Mouse (Mus musculus): ENCODE data around the gene Olfr1361. TPM values are rescaled to one million over a fixed set of nuclear protein-coding genes. Genes with fewer than 3 reads are reported as not detected.
A peak's percentile ranks its signal among the peaks of the same experiment; 100 is the strongest.

The Olfr1361 gene
- polyA plus RNA-seq (2014; fragmentation: Nextera tagmentation; extraction: Ambion mirVana): not detected in 2 replicates

DNA sequence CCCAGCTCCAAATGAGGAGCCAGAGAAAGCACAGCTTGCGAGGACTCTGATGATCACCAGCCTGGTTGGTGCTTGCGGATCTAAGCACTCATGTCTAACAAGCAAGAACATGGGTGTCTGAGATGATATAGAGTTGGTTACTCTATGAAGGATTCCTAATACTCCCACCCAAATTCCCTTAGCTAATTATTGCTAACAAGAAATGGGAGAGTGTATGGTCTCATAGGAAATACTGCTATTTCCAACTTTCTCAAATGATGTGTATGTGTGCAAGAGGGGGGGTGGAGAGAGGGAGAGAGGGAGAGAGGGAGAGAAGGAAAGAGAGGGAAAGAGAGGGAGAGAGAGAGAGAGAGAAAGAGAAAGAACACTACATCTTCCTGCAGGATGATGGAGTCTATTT is at the start of gene Olfr1361:
Olfr1361 (minus strand) TSS at position 101 of the 400 bp plus-strand sequence.
- no peak within 1 kb of the TSS for H3K27ac ChIP-seq (ENCODE audit: low read depth, low read length)
- no peak for DNase-seq (ENCODE audit: low spot score)
- no peaks in the 10 kb centered on the region for H3K9me3 ChIP-seq (replicated peaks; ENCODE audit: control insufficient read depth, low read length)
- H3K4me3 ChIP-seq (ENCODE audit: low read depth, low read length): no peak within 1 kb of the TSS
- no peak for ATAC-seq
- H3K4me2 ChIP-seq (ENCODE audit: low read length): no peak within 1 kb of the TSS
- H3K27me3 ChIP-seq (replicated peaks; ENCODE audit: control insufficient read depth, insufficient read depth, low read length): no peaks in the 10 kb centered on the region
- H3K36me3 ChIP-seq (ENCODE audit: control insufficient read depth, insufficient read depth, low read length): no peaks in the 10 kb centered on the region
- WGBS: 85% methylated on average over 2 of the region's 2 CpGs
- no peak within 1 kb of the TSS for H3K9ac ChIP-seq (ENCODE audit: low read length)
- H3K4me1 ChIP-seq (ENCODE audit: control insufficient read depth, insufficient read depth, low read length): no peaks in the 10 kb centered on the region

DNA sequence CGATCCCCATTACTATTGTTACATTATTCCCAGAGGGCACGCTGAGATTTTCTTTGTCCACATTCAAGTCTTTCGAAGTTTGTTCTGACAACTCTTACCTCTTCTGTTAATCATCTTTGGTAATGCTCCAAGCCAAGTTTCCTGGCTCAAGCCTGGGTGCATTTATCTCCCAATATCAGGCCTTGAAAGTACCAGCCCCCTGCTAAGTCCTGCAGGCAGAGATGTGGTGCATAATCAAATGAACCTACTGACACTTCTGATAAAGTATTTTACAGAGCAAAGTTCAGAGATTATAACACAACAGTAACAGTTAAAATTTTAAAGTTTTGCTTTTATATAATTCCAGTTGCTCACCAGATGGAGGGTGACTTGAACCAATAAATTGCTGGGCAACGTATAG is 48.5 kb upstream of the Olfr1361 start:
- H3K4me3 ChIP-seq (ENCODE audit: low read depth, low read length): peak overlapping the region; percentile 56
- no peaks in the 10 kb centered on the region for H3K36me3 ChIP-seq (ENCODE audit: control insufficient read depth, insufficient read depth, low read length)
- DNase-seq (ENCODE audit: low spot score) (no peak), ATAC-seq (no peak)
- no peak overlapping the region for H3K27ac ChIP-seq (ENCODE audit: low read depth, low read length)
- 19% methylated on average over 4 of the region's 4 CpGs for WGBS
- H3K4me2 ChIP-seq (ENCODE audit: low read length): peak overlapping the region; percentile 67
- no peaks in the 10 kb centered on the region for H3K9me3 ChIP-seq (replicated peaks; ENCODE audit: control insufficient read depth, low read length)
- H3K9ac ChIP-seq (ENCODE audit: low read length): peak overlapping the region; percentile 54; the same call in 1 of the 2 replicates
- H3K4me1 ChIP-seq (ENCODE audit: control insufficient read depth, insufficient read depth, low read length): peaks cover 8% of the 10 kb centered on the region
- no peaks in the 10 kb centered on the region for H3K27me3 ChIP-seq (replicated peaks; ENCODE audit: control insufficient read depth, insufficient read depth, low read length)

DNA sequence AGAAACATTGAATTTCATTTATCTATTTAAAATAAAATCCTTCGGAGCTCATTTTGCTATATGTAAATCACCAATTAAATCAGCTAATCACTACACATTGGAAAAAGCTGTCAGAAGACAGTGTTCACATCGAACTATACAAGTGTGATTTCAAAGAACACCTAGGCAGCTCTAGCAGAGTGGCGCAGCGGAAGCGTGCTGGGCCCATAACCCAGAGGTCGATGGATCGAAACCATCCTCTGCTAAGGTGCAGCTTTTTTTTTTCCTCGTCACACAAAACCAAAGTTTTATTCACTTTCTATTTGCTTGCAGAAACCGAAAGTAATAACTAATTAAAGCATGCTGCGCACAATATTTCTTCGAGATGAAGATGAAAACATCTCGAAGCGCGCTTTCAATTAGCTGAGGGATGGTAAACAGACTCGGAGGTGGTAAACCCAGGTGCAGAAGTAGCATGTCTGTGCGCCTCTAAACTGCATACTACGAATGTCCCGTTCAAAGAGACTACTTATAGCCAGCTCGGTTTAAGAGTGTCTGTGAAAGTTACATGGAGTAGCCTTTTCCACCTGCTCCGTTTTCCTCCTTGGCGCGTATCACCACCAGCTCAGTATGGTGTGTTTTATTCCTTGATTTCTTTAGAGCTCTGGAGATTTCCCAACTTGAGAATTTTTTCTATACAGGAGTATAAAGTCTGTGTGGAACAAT is 47.8 kb upstream of the Olfr1361 start:
- H3K4me3 ChIP-seq (ENCODE audit: low read depth, low read length): peak overlapping the region; percentile 56
- WGBS: 2% methylated on average over 22 of the region's 22 CpGs
- H3K36me3 ChIP-seq (ENCODE audit: control insufficient read depth, insufficient read depth, low read length): no peaks in the 10 kb centered on the region
- peak overlapping the region; percentile 54 for H3K9ac ChIP-seq (ENCODE audit: low read length)
- DNase-seq (ENCODE audit: low spot score): peak; percentile 84
- no peaks in the 10 kb centered on the region for H3K9me3 ChIP-seq (replicated peaks; ENCODE audit: control insufficient read depth, low read length)
- no peaks in the 10 kb centered on the region for H3K27me3 ChIP-seq (replicated peaks; ENCODE audit: control insufficient read depth, insufficient read depth, low read length)
- H3K4me2 ChIP-seq (ENCODE audit: low read length): peak overlapping the region; percentile 67
- no peak overlapping the region for H3K27ac ChIP-seq (ENCODE audit: low read depth, low read length)
- peaks cover 8% of the 10 kb centered on the region for H3K4me1 ChIP-seq (ENCODE audit: control insufficient read depth, insufficient read depth, low read length)
- peak; percentile 84 for ATAC-seq

DNA sequence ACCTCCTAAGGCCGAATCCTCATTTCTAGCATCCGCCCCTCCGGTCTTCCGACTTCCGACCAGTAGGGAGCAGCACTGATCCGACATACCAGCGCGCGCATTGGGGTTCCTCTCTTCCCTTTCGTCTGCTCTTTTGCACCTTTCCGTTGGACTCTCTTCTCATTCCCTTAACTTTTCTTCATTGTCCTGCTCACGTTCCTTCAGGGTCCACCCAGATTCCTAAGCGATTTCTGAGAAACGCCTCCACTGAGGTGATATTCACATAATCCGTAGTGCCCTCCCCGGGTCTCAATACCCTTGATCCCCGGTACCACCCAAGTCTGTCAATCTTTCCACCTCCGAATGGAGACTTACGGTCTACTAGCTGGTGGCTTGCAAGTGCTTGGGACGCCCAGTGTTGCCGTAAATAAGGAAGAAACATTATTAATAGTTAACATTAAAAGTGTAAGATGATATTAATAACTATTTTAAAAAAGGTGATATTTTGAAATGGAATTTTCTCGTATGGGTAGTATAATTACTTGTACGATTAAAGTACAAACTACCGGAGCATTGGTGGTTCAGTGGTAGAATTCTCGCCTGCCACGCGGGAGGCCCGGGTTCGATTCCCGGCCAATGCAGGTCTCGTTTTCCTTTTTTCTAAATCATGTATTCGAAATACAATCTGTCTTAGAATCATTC is 47.0 kb upstream of the Olfr1361 start:
- under 1% methylated on average over 32 of the region's 32 CpGs for WGBS
- peak overlapping the region; percentile 67 for H3K4me2 ChIP-seq (ENCODE audit: low read length)
- peak overlapping the region; percentile 63 for H3K9ac ChIP-seq (ENCODE audit: low read length)
- H3K9me3 ChIP-seq (replicated peaks; ENCODE audit: control insufficient read depth, low read length): no peaks in the 10 kb centered on the region
- peak overlapping the region; percentile 66; the same call in 1 of the 2 replicates for H3K27ac ChIP-seq (ENCODE audit: low read depth, low read length)
- H3K27me3 ChIP-seq (replicated peaks; ENCODE audit: control insufficient read depth, insufficient read depth, low read length): no peaks in the 10 kb centered on the region
- peak; percentile 86 for ATAC-seq
- peak; percentile 89 for DNase-seq (ENCODE audit: low spot score)
- no peaks in the 10 kb centered on the region for H3K36me3 ChIP-seq (ENCODE audit: control insufficient read depth, insufficient read depth, low read length)
- H3K4me1 ChIP-seq (ENCODE audit: control insufficient read depth, insufficient read depth, low read length): peaks cover 4% of the 10 kb centered on the region
- peak overlapping the region; percentile 56 for H3K4me3 ChIP-seq (ENCODE audit: low read depth, low read length)

DNA sequence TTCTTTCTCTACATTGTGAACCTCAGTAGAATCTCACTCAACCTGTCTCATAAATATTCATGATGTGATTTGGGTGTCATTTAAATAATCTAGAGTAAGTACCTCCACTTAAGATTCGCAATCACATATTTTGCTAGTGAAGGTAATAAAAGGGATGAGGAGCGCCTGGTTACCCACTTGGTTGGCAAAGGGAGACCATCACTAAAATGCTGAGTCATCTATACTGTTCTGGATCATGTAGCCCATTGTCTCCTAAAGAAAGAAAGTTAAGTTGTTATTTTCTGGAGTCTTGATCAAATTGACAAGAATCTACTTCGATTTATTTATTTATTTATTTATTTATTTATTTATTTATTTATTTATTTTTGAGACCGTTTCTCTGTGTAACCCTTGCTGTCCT is 43.5 kb upstream of the Olfr1361 start:
- Histone ChIP-seq H3K36me3 (ENCODE audit: control insufficient read depth, insufficient read depth, low read length) (no peaks in the 10 kb centered on the region), H3K4me1 (ENCODE audit: control insufficient read depth, insufficient read depth, low read length) (no peaks in the 10 kb centered on the region), H3K9me3 (replicated peaks; ENCODE audit: control insufficient read depth, low read length) (no peaks in the 10 kb centered on the region), H3K9ac (ENCODE audit: low read length) (no peak overlapping the region), H3K27me3 (replicated peaks; ENCODE audit: control insufficient read depth, insufficient read depth, low read length) (no peaks in the 10 kb centered on the region), H3K27ac (ENCODE audit: low read depth, low read length) (no peak overlapping the region), H3K4me3 (ENCODE audit: low read depth, low read length) (no peak overlapping the region), H3K4me2 (ENCODE audit: low read length) (no peak overlapping the region)
- 71% methylated on average over 4 of the region's 4 CpGs for WGBS
- ATAC-seq (no peak), DNase-seq (ENCODE audit: low spot score) (no peak)

DNA sequence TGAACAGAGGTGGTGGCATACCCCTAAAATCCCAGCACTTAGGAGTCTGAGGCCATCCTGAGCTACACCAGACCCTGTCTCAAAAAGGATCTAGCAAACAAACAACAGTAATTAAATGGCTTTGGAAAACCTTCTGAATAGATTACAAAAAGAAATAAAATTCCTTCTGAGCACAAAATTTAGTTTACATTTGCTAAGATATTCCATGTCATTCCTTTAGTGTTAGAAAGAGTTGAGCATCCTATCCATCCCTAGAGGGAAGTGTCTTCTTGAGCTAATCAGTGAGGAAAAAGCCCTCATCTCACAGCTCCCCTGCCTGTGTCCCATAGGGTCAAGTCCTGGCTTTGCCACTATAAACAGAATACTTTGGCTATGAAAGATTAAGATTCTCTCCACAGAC is 34.6 kb upstream of the Olfr1361 start, which contains the start of gene Olfr1359:
Olfr1359 (plus strand) TSS at position 301 of the 400 bp plus-strand sequence.
- H3K4me2 ChIP-seq (ENCODE audit: low read length): no peak within 1 kb of the TSS
- no peaks in the 10 kb centered on the region for H3K9me3 ChIP-seq (replicated peaks; ENCODE audit: control insufficient read depth, low read length)
- no peak for DNase-seq (ENCODE audit: low spot score)
- no peak within 1 kb of the TSS for H3K27ac ChIP-seq (ENCODE audit: low read depth, low read length)
- ATAC-seq: no peak
- H3K9ac ChIP-seq (ENCODE audit: low read length): no peak within 1 kb of the TSS
- H3K4me1 ChIP-seq (ENCODE audit: control insufficient read depth, insufficient read depth, low read length): no peaks in the 10 kb centered on the region
- H3K36me3 ChIP-seq (ENCODE audit: control insufficient read depth, insufficient read depth, low read length): no peaks in the 10 kb centered on the region
- no peak within 1 kb of the TSS for H3K4me3 ChIP-seq (ENCODE audit: low read depth, low read length)
- H3K27me3 ChIP-seq (replicated peaks; ENCODE audit: control insufficient read depth, insufficient read depth, low read length): no peaks in the 10 kb centered on the region

DNA sequence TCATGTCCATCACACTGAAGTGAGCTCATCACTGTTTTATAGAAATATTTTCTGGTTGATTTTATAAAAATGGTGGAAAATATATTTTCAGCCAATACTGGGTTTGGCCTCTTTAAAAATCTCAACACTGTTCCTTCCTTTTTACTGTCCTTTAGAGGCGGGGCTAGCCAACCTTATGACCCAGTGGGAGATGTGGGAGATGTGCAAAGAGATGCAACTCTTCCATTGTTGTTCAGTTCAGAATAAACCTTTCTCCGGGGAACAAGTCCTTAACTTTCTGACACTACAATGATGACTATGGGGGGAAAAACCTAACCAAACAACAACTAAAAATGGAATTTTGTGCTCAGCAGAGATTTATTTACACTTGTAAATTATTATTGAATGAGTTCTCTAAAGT is 14.1 kb upstream of the Olfr1361 start, which contains the start of gene Olfr1360:
Olfr1360 (minus strand) TSS at position 101 of the 400 bp plus-strand sequence.
- DNase-seq (ENCODE audit: low spot score) (no peak), ATAC-seq (no peak)
- Histone ChIP-seq H3K27ac (ENCODE audit: low read depth, low read length) (no peak within 1 kb of the TSS), H3K4me3 (ENCODE audit: low read depth, low read length) (no peak within 1 kb of the TSS), H3K9ac (ENCODE audit: low read length) (no peak within 1 kb of the TSS), H3K36me3 (ENCODE audit: control insufficient read depth, insufficient read depth, low read length) (no peaks in the 10 kb centered on the region), H3K9me3 (replicated peaks; ENCODE audit: control insufficient read depth, low read length) (no peaks in the 10 kb centered on the region), H3K4me1 (ENCODE audit: control insufficient read depth, insufficient read depth, low read length) (no peaks in the 10 kb centered on the region), H3K4me2 (ENCODE audit: low read length) (no peak within 1 kb of the TSS), H3K27me3 (replicated peaks; ENCODE audit: control insufficient read depth, insufficient read depth, low read length) (no peaks in the 10 kb centered on the region)
- WGBS: 90% methylated on average over 2 of the region's 2 CpGs

DNA sequence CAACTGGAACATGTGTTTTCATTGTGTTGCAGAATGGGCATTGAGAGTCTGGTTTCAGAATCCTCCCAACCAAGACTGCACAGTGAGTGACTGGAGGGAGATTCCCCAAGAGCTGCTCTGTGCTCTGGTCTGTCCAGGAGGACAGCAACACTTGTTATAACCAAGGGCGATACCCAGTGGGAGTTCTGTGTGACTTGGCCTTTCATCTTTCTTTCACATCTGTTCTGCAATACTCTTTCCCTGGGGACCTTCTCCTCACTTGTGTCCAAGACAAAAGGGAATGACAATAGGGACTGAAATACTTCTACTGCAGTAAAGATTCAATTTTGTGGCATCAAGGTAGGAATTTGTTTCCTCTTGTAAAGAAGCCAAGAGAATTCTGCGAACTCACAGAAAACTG is 20.8 kb downstream of the Olfr1361 start, which contains the start of gene Olfr11:
Olfr11 (minus strand) TSS at position 101 of the 400 bp plus-strand sequence.
- no peaks in the 10 kb centered on the region for H3K27me3 ChIP-seq (replicated peaks; ENCODE audit: control insufficient read depth, insufficient read depth, low read length)
- H3K9ac ChIP-seq (ENCODE audit: low read length): no peak within 1 kb of the TSS
- 86% methylated on average over 2 of the region's 2 CpGs for WGBS
- no peaks in the 10 kb centered on the region for H3K4me1 ChIP-seq (ENCODE audit: control insufficient read depth, insufficient read depth, low read length)
- H3K9me3 ChIP-seq (replicated peaks; ENCODE audit: control insufficient read depth, low read length): no peaks in the 10 kb centered on the region
- DNase-seq (ENCODE audit: low spot score) (no peak), ATAC-seq (no peak)
- H3K4me3 ChIP-seq (ENCODE audit: low read depth, low read length): no peak within 1 kb of the TSS
- H3K4me2 ChIP-seq (ENCODE audit: low read length): no peak within 1 kb of the TSS
- H3K36me3 ChIP-seq (ENCODE audit: control insufficient read depth, insufficient read depth, low read length): no peaks in the 10 kb centered on the region
- H3K27ac ChIP-seq (ENCODE audit: low read depth, low read length): no peak within 1 kb of the TSS

DNA sequence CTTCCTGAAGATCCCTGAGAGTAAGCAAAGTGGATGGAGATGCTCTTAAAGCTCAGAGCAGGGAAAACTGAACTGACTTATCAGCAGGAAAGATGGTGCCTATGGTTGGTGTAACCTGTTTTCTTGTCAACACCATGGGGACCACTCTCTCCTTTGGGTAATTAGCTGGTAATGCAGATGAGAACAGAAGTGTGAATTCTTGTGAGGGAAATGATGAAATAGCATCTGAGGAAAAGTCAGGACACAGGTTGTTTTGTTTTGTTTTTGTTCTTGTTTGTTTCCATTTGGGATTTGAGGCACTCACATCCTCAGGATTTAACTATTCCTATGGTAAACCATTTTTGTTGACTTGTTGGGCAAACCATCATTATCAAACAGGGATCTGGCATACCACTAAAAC is 49.3 kb downstream of the Olfr1361 start, which contains the start of gene Olfr1362:
Olfr1362 (minus strand) TSS at position 101 of the 400 bp plus-strand sequence.
- DNase-seq (ENCODE audit: low spot score) (no peak), ATAC-seq (no peak)
- H3K27ac ChIP-seq (ENCODE audit: low read depth, low read length): no peak within 1 kb of the TSS
- no peak within 1 kb of the TSS for H3K9ac ChIP-seq (ENCODE audit: low read length)
- H3K9me3 ChIP-seq (replicated peaks; ENCODE audit: control insufficient read depth, low read length): no peaks in the 10 kb centered on the region
- H3K36me3 ChIP-seq (ENCODE audit: control insufficient read depth, insufficient read depth, low read length): no peaks in the 10 kb centered on the region
- H3K4me3 ChIP-seq (ENCODE audit: low read depth, low read length): no peak within 1 kb of the TSS
- H3K27me3 ChIP-seq (replicated peaks; ENCODE audit: control insufficient read depth, insufficient read depth, low read length): no peaks in the 10 kb centered on the region
- no peaks in the 10 kb centered on the region for H3K4me1 ChIP-seq (ENCODE audit: control insufficient read depth, insufficient read depth, low read length)
- no peak within 1 kb of the TSS for H3K4me2 ChIP-seq (ENCODE audit: low read length)
